Mouse (Mus musculus): ENCODE results near the gene Gimap9.

- TF ChIP-seq CTCF (conservative IDR thresholded peaks at IDR 0.05; ENCODE audit: low read length) (no peak), POU5F1 (IDR thresholded peaks at IDR 0.05; ENCODE audit: borderline replicate concordance, low read length) (no peak)
These were observed 2.5 kb downstream of the Gimap9 start for GRCm38 (mm10) chr6:48678391-48678790.
